ENCODE assay signal across 15 mouse cellular contexts in genomic region chr11:110252256-110252655, GRCm38 (mm10). TPM values are rescaled to one million over a fixed set of nuclear protein-coding genes. Genes with fewer than 3 reads are reported as not detected.
"Had no signal": no experiment of that assay in that cellular context is flagged by ENCODE, and none has a peak within 500 bp of the region (broad histone marks: within the 10 kb centered on the region; RNA-seq: fewer than 3 reads in every experiment).

No protein-coding gene starts in this region.

- DNase-seq: kidney, adult 18-20 months; left cerebral cortex, postnatal 4 days; lung, adult 2 months; right cerebral cortex, postnatal 25 days; spleen, adult 18-20 months; thymus, postnatal 25 days had no signal

- H3K36me3 ChIP-seq: limb, embryonic 12.5 days; limb, embryonic 15.5 days; midbrain, embryonic 10.5 days; midbrain, embryonic 13.5 days; neural tube, embryonic 13.5 days; stomach, embryonic 15.5 days had no signal

- H3K4me1 ChIP-seq: limb, embryonic 12.5 days; limb, embryonic 15.5 days; megakaryocyte, embryonic 14.5 days; stomach, embryonic 15.5 days had no signal

- H3K27me3 ChIP-seq: limb, embryonic 12.5 days; limb, embryonic 15.5 days; megakaryocyte, embryonic 14.5 days; midbrain, embryonic 13.5 days; neural tube, embryonic 13.5 days; stomach, embryonic 15.5 days had no signal

- H3K27ac ChIP-seq: limb, embryonic 12.5 days; limb, embryonic 15.5 days; midbrain, embryonic 10.5 days; midbrain, embryonic 13.5 days; neural tube, embryonic 13.5 days; stomach, embryonic 15.5 days had no signal

- ATAC-seq: midbrain, embryonic 13.5 days; midbrain, embryonic 16.5 days had no signal

- H3K4me3 ChIP-seq: megakaryocyte, embryonic 14.5 days; myocyte had no signal

- H3K9me3 ChIP-seq: limb, embryonic 12.5 days; limb, embryonic 15.5 days; midbrain, embryonic 10.5 days; midbrain, embryonic 13.5 days; neural tube, embryonic 13.5 days; stomach, embryonic 15.5 days had no signal

- H3K9ac ChIP-seq: limb, embryonic 12.5 days; limb, embryonic 15.5 days; midbrain, embryonic 13.5 days; neural tube, embryonic 13.5 days; stomach, embryonic 15.5 days had no signal

RNA-seq across cellular contexts. Expression of gene Abca6, which starts 0.7 kb away (rescaled TPM):
- polyA plus RNA-seq: myocyte had no signal
